Mouse (Mus musculus) left cerebral cortex, postnatal 14 days (tissue): ENCODE results near the gene Sh3d19. TPM values are rescaled to one million over a fixed set of nuclear protein-coding genes. Genes with fewer than 3 reads are reported as not detected.
A peak's percentile ranks its signal among the peaks of the same experiment; 100 is the strongest.

Experiments used
- DNase-seq, 2 experiments: peaks; one replicate each; pipeline ENCODE4 v3.0.0; 2021 to 2022; ENCODE audit warnings: low spot score in 2 of 2, mixed read lengths in 1 of 2
- intact Hi-C: fragments of 180-260 bp; cut with DNase I; formaldehyde crosslinking; loops from one replicate; pipeline ENCODE4 v1.15.1; 2025
- long read RNA-seq, 2 experiments: library from polyadenylated mRNA; stranded (forward); transcript quantifications; one replicate each; pipeline ENCODE4 v2.0.0; 2021
- total RNA-seq, 2 experiments: library from RNA; stranded (reverse); gene quantifications; 2 replicates each; pipeline ENCODE4 v1.2.3; 2021

Sh3d19 gene
- 10 to 100 TPM; 34.6 to 36.4 TPM for total RNA-seq
- long read RNA-seq, experiment 1, partial matches to known transcripts = 1 of 3 reads
- long read RNA-seq, experiment 1, other reads (novel, unspliced or antisense) = 2 of 3 reads
- long read RNA-seq, experiment 2, partial matches to known transcripts = 1 of 10 reads
- long read RNA-seq, experiment 2, other reads (novel, unspliced or antisense) = 8 of 10 reads

GRCm38 (mm10) chr3:85970742-85971598, at the start of gene Sh3d19:
Gene Sh3d19, plus strand, starts transcription at chr3:85971109.
- intact Hi-C loops = no loop called here
- DNase-seq = peak in 1 of 2 experiments; percentile 57

GRCm38 (mm10) chr3:85922331-85922730, 48.6 kb upstream of the Sh3d19 start:
- intact Hi-C loops = loop anchor here (5.0 to 10.0 kb wide), 3 partner anchors 215 to 1000 kb away; partner anchors contain the start of gene Gatb
- DNase-seq = no peak

DNA sequence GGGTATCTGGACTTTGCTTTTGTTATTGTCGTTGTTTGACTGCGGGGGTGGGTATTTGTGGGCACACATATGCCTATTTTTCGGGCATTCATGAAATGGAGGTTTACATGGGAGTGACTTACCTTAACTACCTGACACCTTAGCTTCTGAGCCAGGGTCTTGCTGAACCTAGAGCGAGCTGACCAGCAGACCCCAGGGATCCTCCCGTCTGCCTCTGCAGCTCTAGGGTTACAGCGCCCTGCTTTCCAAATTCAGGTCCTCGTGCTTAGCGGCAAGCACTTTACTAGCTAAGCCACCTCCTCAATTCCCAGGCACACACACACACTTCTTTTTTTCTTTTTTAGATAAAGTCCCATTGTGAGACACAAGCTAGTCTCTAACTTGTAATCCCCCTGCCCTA, 47.6 kb upstream of the Sh3d19 start:
- intact Hi-C loops = loop anchor here (5.0 to 10.0 kb wide), 3 partner anchors 216 to 1001 kb away; partner anchors contain the start of gene Gatb
- peak in 1 of 2 experiments; percentile 14 for DNase-seq

DNA sequence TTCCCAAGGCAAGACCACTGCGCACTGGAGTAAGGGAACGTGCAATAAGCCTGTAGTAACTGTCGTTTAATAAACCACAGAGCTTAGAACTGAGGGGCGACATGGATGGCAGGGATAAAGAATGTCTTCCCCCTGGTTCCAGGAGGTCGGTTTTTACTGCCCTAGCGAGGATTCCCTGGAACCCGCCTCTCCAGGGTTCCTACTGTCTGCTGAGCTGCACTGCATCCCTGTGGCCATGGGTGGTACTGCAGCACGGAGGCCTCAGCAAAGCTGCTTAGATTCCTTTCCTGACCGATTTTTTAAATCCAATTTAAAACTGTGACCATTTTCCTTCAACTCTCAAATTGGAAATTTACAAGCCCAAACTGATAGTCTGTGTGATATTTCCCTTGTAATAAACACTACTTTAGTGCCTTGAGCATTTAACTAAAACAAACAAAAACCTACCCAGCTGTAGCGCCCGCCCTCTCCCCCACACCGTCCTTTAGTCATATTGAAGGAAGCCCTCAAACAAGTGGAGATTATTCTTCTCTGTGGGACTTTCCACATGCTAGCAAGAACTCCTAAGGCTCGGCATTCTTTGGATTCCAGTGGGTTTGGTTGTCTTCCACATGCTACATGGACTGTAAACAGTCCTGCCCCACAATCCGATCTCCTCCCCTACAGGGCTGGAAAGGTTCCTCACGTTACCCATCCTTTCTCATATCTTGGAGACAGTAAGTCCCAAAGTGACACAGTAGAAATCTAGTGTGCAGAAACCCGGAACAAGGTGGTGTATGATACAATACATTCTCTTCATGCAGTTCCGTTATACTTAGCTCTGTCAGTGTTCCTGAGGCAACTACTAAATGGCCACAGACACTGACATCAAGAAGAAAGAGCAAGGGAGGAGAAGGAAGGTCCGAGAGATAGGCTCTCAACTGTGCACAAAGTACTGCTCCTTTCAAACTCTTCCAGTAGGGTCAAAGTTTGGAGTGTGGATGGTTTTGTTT, 46.7 kb upstream of the Sh3d19 start:
- intact Hi-C loops = loop anchor here (5.0 to 10.0 kb wide), 3 partner anchors 217 to 1002 kb away; partner anchors contain the start of gene Gatb

GRCm38 (mm10) chr3:85927296-85927695, 43.6 kb upstream of the Sh3d19 start:
- intact Hi-C loops = loop anchor here (10.0 kb wide), 1 partner anchor 352 kb away; the partner anchor contains the start of gene Gatb
- DNase-seq = no peak

More for the DNA sequence above, 46.7 kb upstream of the Sh3d19 start:
- peak; percentile 89 to 92 for DNase-seq

DNA sequence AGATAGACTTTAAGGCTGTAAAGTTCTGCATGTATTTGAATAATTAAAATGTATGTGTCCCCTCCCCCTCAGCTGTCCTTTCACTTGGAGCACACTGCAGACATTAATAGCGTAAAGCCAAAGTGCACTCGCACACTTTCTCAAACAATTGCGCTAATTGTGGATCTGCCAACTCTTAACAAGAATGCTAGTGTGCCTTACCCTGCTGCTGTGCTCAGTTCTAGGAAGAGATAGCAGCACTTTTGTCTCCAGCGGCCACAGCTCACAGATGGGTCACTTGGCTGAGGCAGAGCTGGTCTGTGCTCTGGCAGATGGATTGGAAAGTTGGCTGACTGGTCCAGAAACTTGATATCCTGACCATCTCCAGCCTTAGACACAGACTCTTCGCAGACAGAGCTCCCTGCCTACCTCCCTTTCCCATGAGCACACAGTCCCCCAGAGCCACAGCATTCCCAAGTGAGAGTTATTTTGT, 42.7 kb upstream of the Sh3d19 start:
- peak; percentile 29 to 68 for DNase-seq
- intact Hi-C loops = loop anchor here (10.0 kb wide), 1 partner anchor 353 kb away; the partner anchor contains the start of gene Gatb

DNA sequence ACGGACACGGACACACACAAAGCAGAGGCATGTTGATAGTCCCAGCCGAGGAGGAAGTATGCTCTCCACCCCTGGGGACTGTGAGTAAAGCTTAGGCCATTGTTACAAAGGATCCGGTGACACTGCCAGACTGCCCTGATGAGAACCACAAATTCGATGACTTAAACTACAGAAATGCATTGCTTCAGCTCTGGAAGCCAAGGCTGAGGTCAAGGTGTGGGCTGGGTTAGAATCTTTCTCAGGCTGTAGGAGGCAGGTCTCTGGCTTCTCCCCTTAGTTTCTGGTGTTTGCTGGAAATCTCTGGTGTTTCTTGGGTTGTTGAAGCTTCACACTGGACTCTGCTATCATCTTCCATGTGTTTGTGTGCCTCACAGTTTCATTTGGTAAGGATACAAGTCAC, 41.2 kb upstream of the Sh3d19 start:
- DNase-seq = no peak
- intact Hi-C loops = loop anchor here (10.0 kb wide), 1 partner anchor 355 kb away; the partner anchor contains the start of gene Gatb

GRCm38 (mm10) chr3:85930671-85931255, 40.1 kb upstream of the Sh3d19 start:
- intact Hi-C loops = no loop called here
- no peak for DNase-seq

DNA sequence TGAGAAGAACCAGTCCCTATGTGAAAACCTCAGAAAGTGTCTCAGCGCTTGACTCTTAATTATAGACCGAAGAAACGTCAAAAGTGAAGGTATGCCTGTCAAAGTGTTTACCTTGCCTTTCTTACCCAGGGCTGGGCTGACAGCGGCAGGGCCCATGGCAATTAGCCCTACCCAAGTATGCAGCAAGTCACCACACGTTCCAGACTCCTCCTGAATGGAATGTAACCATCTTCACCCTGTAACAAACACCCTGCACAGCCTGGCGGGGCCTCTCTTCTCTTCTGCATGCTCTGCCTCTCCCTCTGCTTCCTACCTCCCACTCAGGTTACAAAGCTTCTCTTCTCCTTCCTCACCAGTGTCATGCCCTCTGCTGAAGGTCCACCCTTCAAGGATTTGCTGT, 39.0 kb upstream of the Sh3d19 start:
- DNase-seq = no peak
- intact Hi-C loops = no loop called here

GRCm38 (mm10) chr3:85933586-85933985, 37.3 kb upstream of the Sh3d19 start:
- no peak for DNase-seq
- intact Hi-C loops = no loop called here

DNA sequence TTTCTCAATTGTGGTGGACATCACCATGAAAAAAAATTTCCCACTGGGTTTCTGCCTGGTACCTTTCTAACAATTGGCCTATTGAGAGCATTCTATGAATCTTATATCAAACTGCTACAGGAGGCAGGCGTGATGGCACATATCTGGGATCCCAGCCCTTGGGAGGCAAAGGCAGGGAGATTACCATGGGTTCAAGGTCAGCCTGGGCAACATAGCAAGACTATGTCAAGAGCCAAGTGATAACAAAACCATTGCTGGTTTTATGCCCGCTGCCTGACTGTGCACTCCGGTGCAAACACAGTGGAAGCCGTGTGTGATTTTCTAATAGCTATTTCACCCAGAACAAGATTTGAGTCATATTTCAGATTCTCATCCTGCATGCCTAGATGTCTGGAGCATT, 20.0 kb upstream of the Sh3d19 start:
- DNase-seq = no peak
- intact Hi-C loops = no loop called here

- no peak for DNase-seq
- intact Hi-C loops = no loop called here
Observed at GRCm38 (mm10) chr3:85952696-85953283, 18.1 kb upstream of the Sh3d19 start.

GRCm38 (mm10) chr3:85955269-85955668, 15.6 kb upstream of the Sh3d19 start:
- intact Hi-C loops = no loop called here
- no peak for DNase-seq

GRCm38 (mm10) chr3:85955704-85956103, 15.2 kb upstream of the Sh3d19 start:
- DNase-seq = no peak
- intact Hi-C loops = no loop called here

DNA sequence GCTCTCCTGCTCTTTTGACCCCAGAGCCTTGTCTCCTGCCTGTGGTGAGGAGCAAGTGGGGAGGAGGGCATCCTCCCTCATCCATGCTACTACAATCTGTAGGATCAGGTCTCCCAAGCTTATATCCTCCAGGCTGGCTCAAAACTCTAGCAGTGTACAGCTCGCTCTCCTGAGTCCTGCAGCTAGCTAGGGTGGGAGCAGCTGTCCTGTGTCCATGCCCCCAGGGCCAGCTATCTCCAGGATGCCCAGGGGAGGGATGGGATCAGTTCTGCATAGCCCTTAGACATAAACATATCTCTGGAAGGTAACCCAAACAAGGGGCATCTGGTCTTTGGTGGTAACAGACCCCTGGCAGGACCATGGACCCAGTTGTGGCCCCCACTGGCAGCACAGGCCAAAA, 11.2 kb upstream of the Sh3d19 start:
- intact Hi-C loops = no loop called here

GRCm38 (mm10) chr3:85961134-85961533, 9.8 kb upstream of the Sh3d19 start:
- DNase-seq = peak; percentile 15 to 39
- intact Hi-C loops = no loop called here

More for the DNA sequence above, 11.2 kb upstream of the Sh3d19 start:
- DNase-seq = no peak

GRCm38 (mm10) chr3:85965479-85965878, 5.4 kb upstream of the Sh3d19 start:
- intact Hi-C loops = no loop called here
- DNase-seq = no peak

DNA sequence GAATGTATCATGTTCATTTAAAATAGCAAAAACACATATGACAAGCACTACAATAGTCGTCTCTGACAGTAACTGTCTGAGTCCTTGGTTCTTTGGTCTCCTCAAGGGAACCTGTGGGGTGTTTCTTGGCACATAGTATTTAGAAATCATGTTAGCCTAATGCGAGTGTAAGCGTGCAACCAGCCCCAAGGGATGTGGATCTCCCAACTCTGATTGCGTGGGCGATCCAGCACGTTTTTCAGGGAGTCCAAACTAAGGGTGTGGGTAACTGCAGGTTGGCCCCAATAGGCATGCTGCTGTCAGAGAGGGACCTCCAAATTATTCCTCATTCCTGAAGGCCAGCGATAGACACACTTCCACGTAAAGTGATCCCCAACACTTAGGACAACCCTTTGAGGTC, 1.9 kb upstream of the Sh3d19 start:
- intact Hi-C loops = no loop called here

More for the DNA sequence above, 1.9 kb upstream of the Sh3d19 start:
- no peak for DNase-seq
